Mouse (Mus musculus) heart, embryonic 16.5 days (tissue): ENCODE measurements around the gene Srpk2. TPM values are rescaled to one million over a fixed set of nuclear protein-coding genes. Genes with fewer than 3 reads are reported as not detected.
"Not testable (repeated sequence)": the region's sequence is repeated elsewhere in the genome, so short reads cannot be mapped to it uniquely, and the experiment has no call there.

ENCODE experiments used
- ATAC-seq: fragments of 200-750 bp; cut with Nextera tagmentation; replicated peaks from 2 replicates; pipeline ENCODE4 v1.8.0; 2017; ENCODE audit warnings: moderate number of reproducible peaks; ENCODE audit not compliant: insufficient read depth, low FRiP score; ENCODE audit errors: extremely low read depth
- H3K27ac ChIP-seq: fragments of 300-500 bp; sonication (generic); 2 replicates; pipeline ENCODE4 v1.5.1; 2014; ENCODE audit warnings: mild to moderate bottlenecking, low read length, control low read depth, moderate library complexity
- H3K27me3 ChIP-seq: fragments of 300-500 bp; sonication (generic); 2 replicates; pipeline ENCODE4 v1.6.1; 2014; ENCODE audit warnings: low read length, mixed read lengths; ENCODE audit not compliant: control insufficient read depth, insufficient read depth
- H3K36me3 ChIP-seq: fragments of 300-500 bp; sonication (generic); 2 replicates; pipeline ENCODE4 v1.6.1; 2014; ENCODE audit not compliant: control insufficient read depth, insufficient read depth
- H3K4me1 ChIP-seq: fragments of 300-500 bp; sonication (generic); 2 replicates; pipeline ENCODE4 v1.6.1; 2014; ENCODE audit warnings: low read length, mixed read lengths; ENCODE audit not compliant: control insufficient read depth, insufficient read depth
- H3K4me2 ChIP-seq: fragments of 300-500 bp; sonication (generic); 2 replicates; pipeline ENCODE4 v1.6.1; 2014; ENCODE audit warnings: low read depth, mild to moderate bottlenecking, control low read depth, low read length
- H3K4me3 ChIP-seq: fragments of 300-500 bp; sonication (generic); 2 replicates; pipeline ENCODE4 v1.5.1; 2014; ENCODE audit warnings: mild to moderate bottlenecking, control low read depth, low read length
- H3K9ac ChIP-seq: fragments of 300-500 bp; sonication (generic); 2 replicates; pipeline ENCODE4 v1.6.1; 2014; ENCODE audit warnings: low read length, control low read depth
- H3K9me3 ChIP-seq: fragments of 300-500 bp; sonication (generic); replicated peaks from 2 replicates; pipeline ENCODE4 v1.6.1; 2016; ENCODE audit warnings: low read length; ENCODE audit not compliant: control insufficient read depth
- WGBS: fragments of 180-500 bp; shearing (Covaris S2); extraction: QIAGEN DNeasy Blood & Tissue Kit; methylation state at CpG from one replicate; pipeline ENCODE4 v1.1.7; 2014; 5-methylcytosine and 5-hydroxymethylcytosine counted together
- polyA plus RNA-seq: library from polyadenylated mRNA; unstranded; fragments of >200 nt; fragmentation: Nextera tagmentation; extraction: Ambion mirVana; gene quantifications from 2 replicates; pipeline ENCODE4 v1.2.1, GENCODE M21; 2015

Gene Srpk2
- polyA plus RNA-seq, 1 experiment from 2014 or later, result 40.1 TPM

DNA sequence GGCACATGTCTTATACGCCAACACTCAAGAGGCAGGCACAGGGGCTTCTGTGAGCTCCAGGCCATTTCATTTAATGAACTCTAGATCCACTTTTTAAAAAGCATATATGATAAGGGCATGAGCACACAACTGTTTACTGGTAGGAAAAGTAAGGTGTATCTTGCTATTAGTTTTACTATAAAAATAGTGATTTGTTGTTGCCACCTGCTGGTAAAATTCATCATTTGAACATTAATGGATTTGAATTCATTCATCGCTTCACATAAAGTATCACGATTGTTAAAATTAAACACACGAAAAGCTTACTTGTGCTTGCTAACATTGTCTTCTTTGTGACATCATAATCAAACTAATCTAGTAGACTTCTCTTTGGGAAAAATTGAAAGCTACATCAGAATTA, 27.8 kb downstream of the Srpk2 start:
- no peak overlapping the region for H3K4me2 ChIP-seq
- no peaks in the 10 kb centered on the region for H3K9me3 ChIP-seq
- H3K36me3 ChIP-seq, result no peaks in the 10 kb centered on the region
- ATAC-seq, result no peak
- no peak overlapping the region for H3K9ac ChIP-seq
- no peaks in the 10 kb centered on the region for H3K27me3 ChIP-seq
- no peak overlapping the region for H3K4me3 ChIP-seq
- H3K27ac ChIP-seq, result no peak overlapping the region
- 86% methylated on average over 4 of the region's 4 CpGs for WGBS
- 0 out of 2 replicates have a peak, but pooled peaks cover 2% of the 10 kb centered on the region for H3K4me1 ChIP-seq

DNA sequence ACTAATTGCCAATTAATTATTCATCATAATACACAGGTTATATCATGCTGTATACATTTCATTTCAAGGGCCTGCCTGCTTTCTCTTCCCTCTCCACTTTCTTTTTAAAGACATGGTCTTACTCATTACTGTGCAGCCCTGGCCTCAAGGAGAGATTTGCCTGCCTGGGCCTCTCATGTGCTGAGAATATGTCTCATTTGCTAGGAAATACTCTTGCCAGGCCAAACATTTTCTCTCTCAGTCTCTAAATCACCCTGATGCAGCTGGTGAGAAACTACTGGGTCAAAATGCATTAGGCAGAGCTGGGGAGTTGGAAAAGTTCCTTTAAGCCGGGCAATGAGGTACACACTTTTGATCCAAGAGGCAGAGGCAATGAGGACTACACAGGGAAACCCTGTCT, 29.4 kb downstream of the Srpk2 start:
- ATAC-seq, result no peak

DNA sequence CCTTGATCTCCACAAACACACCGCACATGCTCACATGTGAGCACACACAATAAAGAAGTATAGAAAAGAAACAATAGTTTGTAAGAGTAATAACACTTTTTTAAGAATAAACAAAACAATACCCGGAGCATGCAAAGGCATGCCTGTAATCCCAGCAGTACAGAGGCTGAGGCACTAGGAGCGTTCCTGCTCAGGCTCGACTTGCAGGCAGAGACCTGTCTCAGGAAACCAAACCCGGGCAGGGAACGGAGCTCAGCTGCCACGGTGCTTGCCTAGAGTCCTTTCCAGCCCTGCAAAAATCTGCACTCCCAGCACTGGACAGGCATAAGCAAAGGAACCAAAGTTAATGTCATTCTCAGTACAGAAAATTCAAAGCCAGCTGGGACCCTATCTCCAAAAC, 32.1 kb downstream of the Srpk2 start:
- Histone ChIP-seq H3K27me3 (no peaks in the 10 kb centered on the region), H3K4me2 (no peak overlapping the region), H3K9me3 (no peaks in the 10 kb centered on the region), H3K27ac (no peak overlapping the region), H3K4me1 (0 out of 2 replicates have a peak, but pooled peaks cover 2% of the 10 kb centered on the region), H3K4me3 (no peak overlapping the region), H3K36me3 (no peaks in the 10 kb centered on the region), H3K9ac (no peak overlapping the region)
- no peak for ATAC-seq
- WGBS, result 70% methylated on average over 7 of the region's 7 CpGs

More for the DNA sequence above, 29.4 kb downstream of the Srpk2 start:
- H3K4me2 ChIP-seq, result no peak overlapping the region
- H3K9ac ChIP-seq, result no peak overlapping the region
- H3K36me3 ChIP-seq, result no peaks in the 10 kb centered on the region
- H3K27me3 ChIP-seq, result no peaks in the 10 kb centered on the region
- WGBS, result 73% methylated on average over 1 of the region's 1 CpGs
- 0 out of 2 replicates have a peak, but pooled peaks cover 2% of the 10 kb centered on the region for H3K4me1 ChIP-seq
- no peak overlapping the region for H3K4me3 ChIP-seq
- H3K27ac ChIP-seq, result no peak overlapping the region; the same call in 1 of the 2 replicates
- no peaks in the 10 kb centered on the region for H3K9me3 ChIP-seq

DNA sequence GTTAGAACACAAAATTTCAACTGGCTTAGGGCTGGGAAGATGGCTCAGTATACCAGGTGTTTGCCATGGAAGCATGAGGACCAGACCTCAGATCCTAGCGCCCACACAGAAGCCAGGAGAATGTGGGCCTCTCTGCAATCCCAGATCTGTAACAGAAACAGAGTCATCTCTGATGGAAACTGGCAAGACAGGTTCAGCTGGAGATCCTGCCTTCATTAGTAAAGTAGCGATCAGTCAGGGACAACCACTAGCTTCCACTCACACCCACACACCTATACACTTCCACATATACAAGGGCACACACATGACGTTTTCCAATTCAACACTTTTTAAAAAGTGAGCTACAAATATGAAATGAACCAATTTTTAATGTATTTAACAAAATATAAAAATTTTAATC, 32.6 kb downstream of the Srpk2 start:
- Histone ChIP-seq H3K4me3 (no peak overlapping the region), H3K9ac (no peak overlapping the region), H3K9me3 (no peaks in the 10 kb centered on the region), H3K4me1 (0 out of 2 replicates have a peak, but pooled peaks cover 2% of the 10 kb centered on the region), H3K4me2 (no peak overlapping the region), H3K27ac (no peak overlapping the region), H3K36me3 (no peaks in the 10 kb centered on the region), H3K27me3 (no peaks in the 10 kb centered on the region)
- no peak for ATAC-seq
- 90% methylated on average over 3 of the region's 3 CpGs for WGBS

DNA sequence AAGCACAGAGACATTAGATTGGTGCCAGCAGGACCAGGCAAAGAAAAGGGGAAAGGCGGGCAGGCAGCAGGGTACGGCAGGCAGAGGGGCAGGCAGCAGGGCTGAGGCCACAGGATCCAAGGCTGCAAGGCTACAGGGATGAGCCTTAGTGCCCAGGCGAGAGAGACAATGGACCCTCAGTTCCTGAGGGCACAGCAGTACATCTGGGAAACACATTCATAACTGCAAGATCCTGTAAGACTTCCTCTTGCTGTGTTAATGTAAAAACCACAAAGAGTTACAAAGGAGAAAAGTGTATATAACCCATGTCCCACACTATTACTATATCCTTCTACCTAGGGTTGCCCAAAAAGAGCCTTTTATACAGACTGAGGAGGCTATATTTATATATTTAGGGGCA, 33.9 kb downstream of the Srpk2 start:
- WGBS, result 76% methylated on average over 3 of the region's 3 CpGs
- Histone ChIP-seq H3K27ac (0 out of 2 replicates have a peak overlapping the region, but pooled peaks have one; percentile 7), H3K36me3 (no peaks in the 10 kb centered on the region), H3K4me2 (no peak overlapping the region), H3K4me3 (no peak overlapping the region), H3K27me3 (no peaks in the 10 kb centered on the region), H3K9me3 (no peaks in the 10 kb centered on the region), H3K9ac (no peak overlapping the region), H3K4me1 (no peaks in the 10 kb centered on the region)
- ATAC-seq, result no peak

DNA sequence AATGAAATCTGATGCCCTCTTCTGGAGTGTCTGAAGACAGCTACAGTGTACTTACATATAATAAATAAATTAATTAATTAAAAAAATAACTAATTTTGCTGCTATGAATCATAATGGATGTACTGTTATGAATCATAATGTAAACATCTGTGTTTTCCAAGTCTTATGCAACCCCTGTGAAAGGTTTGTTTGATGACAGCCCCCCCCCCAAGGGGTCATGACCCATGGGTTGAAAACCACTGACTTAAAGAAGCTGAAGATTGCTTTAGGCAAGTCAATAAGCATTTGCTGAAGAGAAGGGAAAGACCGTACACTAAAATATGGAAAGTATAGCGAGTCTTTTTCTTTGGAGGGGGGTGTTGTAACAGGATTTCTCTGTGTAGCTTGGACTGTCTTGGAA, 35.2 kb downstream of the Srpk2 start:
- no peaks in the 10 kb centered on the region for H3K27me3 ChIP-seq
- no peaks in the 10 kb centered on the region for H3K4me1 ChIP-seq
- no peaks in the 10 kb centered on the region for H3K36me3 ChIP-seq
- 89% methylated on average over 2 of the region's 2 CpGs for WGBS
- ATAC-seq, result no peak
- no peak overlapping the region for H3K9ac ChIP-seq
- no peak overlapping the region for H3K27ac ChIP-seq
- no peak overlapping the region for H3K4me3 ChIP-seq
- H3K9me3 ChIP-seq, result no peaks in the 10 kb centered on the region
- H3K4me2 ChIP-seq, result no peak overlapping the region

DNA sequence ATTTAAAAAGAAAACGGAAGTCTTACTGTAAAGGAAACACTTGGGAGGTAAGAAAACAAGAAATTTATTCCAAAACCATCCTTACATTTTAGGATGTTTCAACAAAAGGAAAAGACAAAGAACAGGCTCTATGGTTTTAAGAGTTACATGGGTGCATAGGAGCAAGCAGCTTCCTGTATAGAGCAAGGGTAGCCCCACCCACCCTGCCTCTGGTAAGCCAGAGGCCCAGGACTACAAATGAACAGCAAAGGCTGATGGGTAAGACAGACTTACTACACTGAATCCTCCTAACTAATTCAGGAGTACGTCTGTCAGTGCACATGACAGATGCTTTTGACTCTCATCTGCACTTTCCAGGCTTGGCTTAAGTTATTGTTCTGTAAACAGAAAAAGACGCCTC, 38.7 kb downstream of the Srpk2 start:
- Histone ChIP-seq H3K27ac (no peak overlapping the region), H3K4me3 (no peak overlapping the region), H3K4me1 (no peaks in the 10 kb centered on the region), H3K36me3 (no peaks in the 10 kb centered on the region), H3K27me3 (no peaks in the 10 kb centered on the region), H3K9me3 (no peaks in the 10 kb centered on the region), H3K4me2 (no peak overlapping the region), H3K9ac (no peak overlapping the region)
- WGBS, result 82% methylated on average over 3 of the region's 3 CpGs
- ATAC-seq, result no peak

DNA sequence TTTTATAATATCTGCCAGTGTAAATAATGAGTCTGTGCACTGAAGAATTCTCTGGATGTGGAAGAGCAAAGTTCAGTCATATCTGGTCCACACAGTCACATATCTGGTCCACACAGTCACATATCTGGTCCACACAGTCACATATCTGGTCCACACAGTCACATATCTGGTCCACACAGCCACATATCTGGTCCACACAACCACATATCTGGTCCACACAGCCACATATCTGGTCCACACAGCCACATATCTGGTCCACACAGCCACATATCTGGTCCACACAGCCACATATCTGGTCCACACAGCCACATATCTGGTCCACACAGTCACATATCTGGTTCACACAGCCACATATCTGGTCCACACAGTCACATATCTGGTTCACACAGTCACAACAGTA, 45.2 kb downstream of the Srpk2 start:
- H3K36me3 ChIP-seq, ATAC-seq, H3K4me3 ChIP-seq, H3K27ac ChIP-seq, H3K4me1 ChIP-seq, H3K27me3 ChIP-seq, H3K4me2 ChIP-seq, H3K9ac ChIP-seq, H3K9me3 ChIP-seq: not testable (repeated sequence)

DNA sequence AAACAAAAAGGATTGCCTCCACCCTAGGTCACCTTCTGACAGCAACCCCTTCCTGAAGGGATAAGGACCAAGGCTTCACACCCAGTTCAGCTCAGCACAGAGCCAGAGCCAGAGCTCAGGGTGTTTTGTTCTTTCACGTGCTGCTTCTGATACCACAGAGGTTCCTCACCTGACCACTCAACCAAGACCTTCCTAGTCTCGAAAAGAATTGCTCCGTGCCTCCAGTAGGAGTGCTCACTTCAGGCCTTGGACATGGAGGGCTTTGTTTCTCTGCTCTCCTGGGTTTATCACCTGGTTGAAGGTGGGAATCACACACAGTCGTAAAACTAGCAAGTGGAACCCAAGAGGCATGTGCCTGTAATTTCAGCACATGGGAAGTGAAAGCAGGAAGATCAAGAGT, 46.4 kb downstream of the Srpk2 start:
- WGBS, result 71% methylated on average over 4 of the region's 4 CpGs
- no peak overlapping the region for H3K9ac ChIP-seq
- H3K4me3 ChIP-seq, result no peak overlapping the region
- no peaks in the 10 kb centered on the region for H3K36me3 ChIP-seq
- H3K4me1 ChIP-seq, result no peaks in the 10 kb centered on the region
- H3K27ac ChIP-seq, result no peak overlapping the region
- no peak overlapping the region for H3K4me2 ChIP-seq
- no peak; the same call in 1 of the 2 replicates for ATAC-seq
- H3K27me3 ChIP-seq, result no peaks in the 10 kb centered on the region
- H3K9me3 ChIP-seq, result no peaks in the 10 kb centered on the region

DNA sequence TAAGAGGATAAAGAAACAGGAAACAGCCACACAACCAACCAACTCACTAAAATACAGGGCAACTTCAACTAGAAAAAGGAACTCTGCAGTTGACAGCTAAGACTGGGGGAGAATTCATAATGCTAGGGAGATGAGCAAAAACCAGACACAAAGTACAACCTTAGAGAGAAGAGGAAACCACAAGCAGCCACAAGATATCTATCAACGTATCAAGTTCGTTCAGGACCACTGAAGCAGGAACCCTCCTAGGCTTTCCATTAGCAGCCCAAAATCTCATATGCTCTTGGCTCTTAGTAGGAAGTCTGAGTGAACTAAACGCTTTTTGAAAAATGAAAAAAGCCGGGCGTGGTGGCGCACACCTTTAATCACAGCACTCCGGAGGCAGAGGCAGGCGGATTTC, 47.1 kb downstream of the Srpk2 start:
- no peaks in the 10 kb centered on the region for H3K4me1 ChIP-seq
- no peak overlapping the region for H3K4me2 ChIP-seq
- H3K4me3 ChIP-seq, result no peak overlapping the region
- no peaks in the 10 kb centered on the region for H3K27me3 ChIP-seq
- no peaks in the 10 kb centered on the region for H3K36me3 ChIP-seq
- ATAC-seq, result no peak
- no peak overlapping the region for H3K9ac ChIP-seq
- 91% methylated on average over 8 of the region's 8 CpGs for WGBS
- no peak overlapping the region for H3K27ac ChIP-seq
- no peaks in the 10 kb centered on the region for H3K9me3 ChIP-seq
